Mouse (Mus musculus): ENCODE data around the gene Pdpk1.

The Pdpk1 gene

GRCm38 (mm10) chr17:24037360-24037759 is 113.4 kb downstream of the Pdpk1 start:
- no peak for DNase-seq (ENCODE audit: inconsistent ontology term)

GRCm38 (mm10) chr17:24036954-24037353 is 113.8 kb downstream of the Pdpk1 start:
- no peak for DNase-seq (ENCODE audit: inconsistent ontology term)

GRCm38 (mm10) chr17:24035087-24035486 is 115.6 kb downstream of the Pdpk1 start:
- DNase-seq (ENCODE audit: inconsistent ontology term) = peak; percentile 83

GRCm38 (mm10) chr17:24030551-24030950 is 120.2 kb downstream of the Pdpk1 start:
- DNase-seq (ENCODE audit: inconsistent ontology term) = no peak

GRCm38 (mm10) chr17:24029477-24029876 is 121.2 kb downstream of the Pdpk1 start:
- no peak for DNase-seq (ENCODE audit: inconsistent ontology term)

Data from Muller cell, postnatal 12 days (primary cell).